Mouse (Mus musculus): Measurements from ENCODE around the gene Tnr.

DNA sequence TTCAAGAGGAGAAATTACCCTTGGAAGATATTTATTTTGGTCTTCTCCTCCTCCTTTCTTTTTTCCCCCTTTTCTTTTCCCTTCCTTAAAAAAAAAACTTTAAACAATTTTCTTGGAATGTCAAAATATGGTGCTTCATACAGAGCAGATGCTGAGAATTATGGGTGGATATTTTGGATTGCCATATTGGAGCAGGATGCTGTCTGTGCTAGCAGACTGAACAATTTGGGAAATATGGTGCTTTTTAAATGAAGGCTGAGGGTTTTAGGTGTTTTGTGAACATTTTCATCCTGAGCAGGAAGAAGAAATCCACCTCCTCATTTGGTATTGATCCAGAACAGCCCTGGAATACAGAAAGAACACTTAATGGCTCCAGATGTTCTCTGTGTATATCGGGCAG, 41.6 kb downstream of the Tnr start:
- TF ChIP-seq POLR2A (IDR thresholded peaks at IDR 0.05; ENCODE audit: control insufficient read depth, extremely low read depth, insufficient read depth, low read length, poor library complexity) (no peak), CTCF (IDR thresholded peaks at IDR 0.05; ENCODE audit: borderline replicate concordance, control insufficient read depth, extremely low read depth, insufficient read depth, low read length, poor library complexity) (no peak)
